Mouse (Mus musculus) midbrain, postnatal 0 days (tissue): ENCODE measurements at regions not wholly inside any gene's neighbourhood (a gene's known extent, or its start where the extent isn't known, plus 50 kb on each side); places are given as distances from the start of the nearest gene placed in this dataset.

Experiments
- ATAC-seq: fragments of 200-750 bp; cut with Nextera tagmentation; 2 replicates; pipeline ENCODE4 v1.8.0; 2017; ENCODE audit warnings: moderate number of reproducible peaks, mild to moderate bottlenecking, moderate TSS enrichment, moderate library complexity; ENCODE audit not compliant: low FRiP score
- DNase-seq: peaks from one replicate; pipeline ENCODE4 v3.0.0-alpha.2; 2015; ENCODE audit warnings: low spot score
- H3K27ac ChIP-seq: fragments of 300-500 bp; sonication (generic); 2 replicates; pipeline ENCODE4 v1.5.1; 2014; ENCODE audit warnings: low read depth, mild to moderate bottlenecking, low read length, mixed read lengths
- H3K27me3 ChIP-seq: fragments of 300-500 bp; sonication (generic); 2 replicates; pipeline ENCODE4 v1.6.1; 2014; ENCODE audit warnings: low read length, control low read depth, mixed read lengths; ENCODE audit not compliant: insufficient read depth
- H3K36me3 ChIP-seq: fragments of 300-500 bp; sonication (generic); 2 replicates; pipeline ENCODE4 v1.6.1; 2014; ENCODE audit warnings: low read length, control low read depth, mixed read lengths; ENCODE audit not compliant: insufficient read depth
- H3K4me1 ChIP-seq: fragments of 300-500 bp; sonication (generic); 2 replicates; pipeline ENCODE4 v1.6.1; 2014; ENCODE audit warnings: mild to moderate bottlenecking, control low read depth, antibody characterized with exemption, low read length, mixed read lengths; ENCODE audit not compliant: insufficient read depth
- H3K4me2 ChIP-seq: fragments of 300-500 bp; sonication (generic); 2 replicates; pipeline ENCODE4 v1.6.1; 2014; ENCODE audit warnings: low read depth, mild to moderate bottlenecking, low read length, mixed read lengths; ENCODE audit not compliant: poor library complexity, severe bottlenecking
- H3K4me3 ChIP-seq: fragments of 300-500 bp; sonication (generic); 2 replicates; pipeline ENCODE4 v1.5.1; 2014; ENCODE audit warnings: low read depth, mild to moderate bottlenecking, low read length, moderate library complexity
- H3K9ac ChIP-seq: fragments of 300-500 bp; sonication (generic); replicated peaks from 2 replicates; pipeline ENCODE4 v1.6.1; 2014; ENCODE audit warnings: mild to moderate bottlenecking, low read length, moderate library complexity, mixed read lengths; ENCODE audit not compliant: poor library complexity, severe bottlenecking
- H3K9me3 ChIP-seq: fragments of 300-500 bp; sonication (generic); 2 replicates; pipeline ENCODE4 v1.6.1; 2016; ENCODE audit warnings: low read length, control low read depth
- CTCF ChIP-seq: IDR thresholded peaks from 2 replicates; pipeline ENCODE4 v1.5.1; 2016; ENCODE audit warnings: antibody characterized with exemption, mild to moderate bottlenecking
- WGBS: fragments of 180-500 bp; shearing (Covaris S2); extraction: QIAGEN DNeasy Blood & Tissue Kit; methylation state at CpG from one replicate; pipeline ENCODE4 v1.1.7; 2014; 5-methylcytosine and 5-hydroxymethylcytosine counted together

- H3K27me3 ChIP-seq = no peaks in the 10 kb centered on the region
- H3K36me3 ChIP-seq = no peaks in the 10 kb centered on the region
- H3K4me1 ChIP-seq = no peaks in the 10 kb centered on the region
- 86% methylated on average over 8 of the region's 8 CpGs for WGBS
- no peak overlapping the region for H3K4me2 ChIP-seq
- ATAC-seq (no peak), DNase-seq (peak; percentile 5)
- no peak overlapping the region for H3K27ac ChIP-seq
- H3K4me3 ChIP-seq = no peak overlapping the region
- no peak for TF ChIP-seq CTCF
- H3K9me3 ChIP-seq = no peaks in the 10 kb centered on the region
- H3K9ac ChIP-seq = no peak overlapping the region
Observed at GRCm38 (mm10) chr2:139277571-139277970, 216.1 kb upstream of the Sptlc3 start.

GRCm38 (mm10) chr2:139281056-139281455, 212.7 kb upstream of the Sptlc3 start:
- Histone ChIP-seq H3K27me3 (no peaks in the 10 kb centered on the region), H3K4me2 (no peak overlapping the region), H3K36me3 (no peaks in the 10 kb centered on the region), H3K9me3 (no peaks in the 10 kb centered on the region), H3K27ac (no peak overlapping the region), H3K4me1 (no peaks in the 10 kb centered on the region), H3K9ac (no peak overlapping the region), H3K4me3 (no peak overlapping the region)
- DNase-seq (peak; percentile 14), ATAC-seq (no peak)
- WGBS = 29% methylated on average over 3 of the region's 3 CpGs
- TF ChIP-seq CTCF = no peak

- H3K9ac ChIP-seq = no peak overlapping the region
- H3K4me1 ChIP-seq = no peaks in the 10 kb centered on the region
- 67% methylated on average over 4 of the region's 4 CpGs for WGBS
- H3K4me2 ChIP-seq = no peak overlapping the region
- DNase-seq (peak; percentile 9), ATAC-seq (no peak)
- no peaks in the 10 kb centered on the region for H3K27me3 ChIP-seq
- no peak overlapping the region for H3K4me3 ChIP-seq
- H3K27ac ChIP-seq = no peak overlapping the region
- TF ChIP-seq CTCF = peak; percentile 47; the same call in 1 of the 2 replicates
- no peaks in the 10 kb centered on the region for H3K36me3 ChIP-seq
- no peaks in the 10 kb centered on the region for H3K9me3 ChIP-seq
Observed at GRCm38 (mm10) chr2:139284315-139284714, 209.4 kb upstream of the Sptlc3 start.

- no peak overlapping the region for H3K9ac ChIP-seq
- no peaks in the 10 kb centered on the region for H3K36me3 ChIP-seq
- no peaks in the 10 kb centered on the region for H3K4me1 ChIP-seq
- H3K4me2 ChIP-seq = no peak overlapping the region
- no peak overlapping the region for H3K27ac ChIP-seq
- WGBS = 67% methylated on average over 2 of the region's 2 CpGs
- ATAC-seq = no peak
- H3K4me3 ChIP-seq = no peak overlapping the region
- no peak for TF ChIP-seq CTCF
- H3K9me3 ChIP-seq = no peaks in the 10 kb centered on the region
- no peaks in the 10 kb centered on the region for H3K27me3 ChIP-seq
- no peak for DNase-seq
Observed at GRCm38 (mm10) chr2:139286446-139286845, 207.3 kb upstream of the Sptlc3 start.

GRCm38 (mm10) chr2:139298541-139299152, 195.1 kb upstream of the Sptlc3 start:
- no peak for ATAC-seq
- H3K4me1 ChIP-seq = no peaks in the 10 kb centered on the region
- H3K4me3 ChIP-seq = no peak overlapping the region
- H3K27me3 ChIP-seq = no peaks in the 10 kb centered on the region
- WGBS = 66% methylated on average over 6 of the region's 6 CpGs
- no peak overlapping the region for H3K4me2 ChIP-seq
- H3K9me3 ChIP-seq = no peaks in the 10 kb centered on the region
- TF ChIP-seq CTCF = no peak
- H3K27ac ChIP-seq = no peak overlapping the region
- peak; percentile 35 for DNase-seq
- no peak overlapping the region for H3K9ac ChIP-seq
- no peaks in the 10 kb centered on the region for H3K36me3 ChIP-seq

GRCm38 (mm10) chr2:139311401-139311812, 182.3 kb upstream of the Sptlc3 start:
- Histone ChIP-seq H3K4me3 (no peak overlapping the region), H3K4me2 (no peak overlapping the region), H3K4me1 (no peaks in the 10 kb centered on the region), H3K27ac (no peak overlapping the region), H3K9ac (no peak overlapping the region), H3K9me3 (no peaks in the 10 kb centered on the region), H3K36me3 (no peaks in the 10 kb centered on the region), H3K27me3 (no peaks in the 10 kb centered on the region)
- 78% methylated on average over 1 of the region's 1 CpGs for WGBS
- ATAC-seq (peak; percentile 72; the same call in 1 of the 2 replicates), DNase-seq (peak; percentile 83)
- TF ChIP-seq CTCF = 0 out of 2 replicates have a peak, but pooled peaks have one; percentile 3
